Mouse (Mus musculus): ENCODE measurements at regions not wholly inside any gene's neighbourhood (a gene's known extent, or its start where the extent isn't known, plus 50 kb on each side); places are given as distances from the start of the nearest gene placed in this dataset.

- no peak overlapping the region for H3K9ac ChIP-seq (replicated peaks; ENCODE audit: low read depth)
- no peak overlapping the region for H3K27ac ChIP-seq (ENCODE audit: low read length)
- DNase-seq (ENCODE audit: low spot score) (no peak), ATAC-seq (no peak)
- H3K4me1 ChIP-seq (ENCODE audit: insufficient read depth, low read depth, low read length): no peaks in the 10 kb centered on the region
- H3K4me2 ChIP-seq (replicated peaks; ENCODE audit: low read depth, low read length): no peak overlapping the region
- no peaks in the 10 kb centered on the region for H3K27me3 ChIP-seq (replicated peaks; ENCODE audit: insufficient read depth, low read length)
- 84% methylated on average over 7 of the region's 7 CpGs for WGBS
- no peak overlapping the region for H3K4me3 ChIP-seq (ENCODE audit: low read depth, low read length)
- H3K9me3 ChIP-seq (ENCODE audit: low read length): no peaks in the 10 kb centered on the region
- TF ChIP-seq EP300 (IDR thresholded peaks at IDR 0.05): no peak
- no peak for TF ChIP-seq CTCF (IDR thresholded peaks at IDR 0.05)
- H3K36me3 ChIP-seq (ENCODE audit: insufficient read depth, low read length): no peaks in the 10 kb centered on the region
Measured at GRCm38 (mm10) chr12:13030333-13030732, 88.6 kb upstream of the Mycn start.

GRCm38 (mm10) chr12:13028086-13028485 is 86.4 kb upstream of the Mycn start:
- H3K27ac ChIP-seq (ENCODE audit: low read length): no peak overlapping the region
- H3K4me3 ChIP-seq (ENCODE audit: low read depth, low read length): no peak overlapping the region
- H3K4me2 ChIP-seq (replicated peaks; ENCODE audit: low read depth, low read length): no peak overlapping the region
- no peak overlapping the region for H3K9ac ChIP-seq (replicated peaks; ENCODE audit: low read depth)
- TF ChIP-seq CTCF (IDR thresholded peaks at IDR 0.05): no peak
- TF ChIP-seq EP300 (IDR thresholded peaks at IDR 0.05): no peak
- WGBS: 28% methylated on average over 3 of the region's 3 CpGs
- H3K27me3 ChIP-seq (replicated peaks; ENCODE audit: insufficient read depth, low read length): no peaks in the 10 kb centered on the region
- H3K36me3 ChIP-seq (ENCODE audit: insufficient read depth, low read length): no peaks in the 10 kb centered on the region
- ATAC-seq: no peak
- no peaks in the 10 kb centered on the region for H3K4me1 ChIP-seq (ENCODE audit: insufficient read depth, low read depth, low read length)
- DNase-seq (ENCODE audit: low spot score): no peak
- no peaks in the 10 kb centered on the region for H3K9me3 ChIP-seq (ENCODE audit: low read length)

GRCm38 (mm10) chr12:13026041-13026580 is 84.4 kb upstream of the Mycn start:
- H3K4me3 ChIP-seq (ENCODE audit: low read depth, low read length): no peak overlapping the region
- no peaks in the 10 kb centered on the region for H3K4me1 ChIP-seq (ENCODE audit: insufficient read depth, low read depth, low read length)
- H3K9me3 ChIP-seq (ENCODE audit: low read length): no peaks in the 10 kb centered on the region
- DNase-seq (ENCODE audit: low spot score) (peak; percentile 49), ATAC-seq (peak; percentile 71)
- no peak overlapping the region for H3K4me2 ChIP-seq (replicated peaks; ENCODE audit: low read depth, low read length)
- WGBS: 38% methylated on average over 7 of the region's 7 CpGs
- TF ChIP-seq CTCF (IDR thresholded peaks at IDR 0.05): no peak
- TF ChIP-seq EP300 (IDR thresholded peaks at IDR 0.05): no peak
- H3K27ac ChIP-seq (ENCODE audit: low read length): no peak overlapping the region
- H3K27me3 ChIP-seq (replicated peaks; ENCODE audit: insufficient read depth, low read length): no peaks in the 10 kb centered on the region
- H3K36me3 ChIP-seq (ENCODE audit: insufficient read depth, low read length): no peaks in the 10 kb centered on the region
- no peak overlapping the region for H3K9ac ChIP-seq (replicated peaks; ENCODE audit: low read depth)

- H3K36me3 ChIP-seq (ENCODE audit: insufficient read depth, low read length): no peaks in the 10 kb centered on the region
- no peaks in the 10 kb centered on the region for H3K9me3 ChIP-seq (ENCODE audit: low read length)
- ATAC-seq (no peak), DNase-seq (ENCODE audit: low spot score) (no peak)
- WGBS: 78% methylated on average over 8 of the region's 8 CpGs
- no peaks in the 10 kb centered on the region for H3K27me3 ChIP-seq (replicated peaks; ENCODE audit: insufficient read depth, low read length)
- no peak overlapping the region for H3K4me3 ChIP-seq (ENCODE audit: low read depth, low read length)
- no peak overlapping the region for H3K9ac ChIP-seq (replicated peaks; ENCODE audit: low read depth)
- no peak for TF ChIP-seq CTCF (IDR thresholded peaks at IDR 0.05)
- TF ChIP-seq EP300 (IDR thresholded peaks at IDR 0.05): no peak
- H3K4me2 ChIP-seq (replicated peaks; ENCODE audit: low read depth, low read length): no peak overlapping the region
- no peaks in the 10 kb centered on the region for H3K4me1 ChIP-seq (ENCODE audit: insufficient read depth, low read depth, low read length)
- H3K27ac ChIP-seq (ENCODE audit: low read length): no peak overlapping the region
Measured at GRCm38 (mm10) chr12:13024215-13024841, 82.6 kb upstream of the Mycn start.

GRCm38 (mm10) chr12:13011023-13011761 is 69.5 kb upstream of the Mycn start:
- H3K27ac ChIP-seq (ENCODE audit: low read length): no peak overlapping the region
- H3K27me3 ChIP-seq (replicated peaks; ENCODE audit: insufficient read depth, low read length): no peaks in the 10 kb centered on the region
- H3K9me3 ChIP-seq (ENCODE audit: low read length): no peaks in the 10 kb centered on the region
- ATAC-seq (no peak), DNase-seq (ENCODE audit: low spot score) (no peak)
- TF ChIP-seq CTCF (IDR thresholded peaks at IDR 0.05) (no peak), EP300 (IDR thresholded peaks at IDR 0.05) (no peak)
- no peak overlapping the region for H3K9ac ChIP-seq (replicated peaks; ENCODE audit: low read depth)
- H3K36me3 ChIP-seq (ENCODE audit: insufficient read depth, low read length): no peaks in the 10 kb centered on the region
- no peak overlapping the region for H3K4me3 ChIP-seq (ENCODE audit: low read depth, low read length)
- 72% methylated on average over 9 of the region's 9 CpGs for WGBS
- H3K4me1 ChIP-seq (ENCODE audit: insufficient read depth, low read depth, low read length): no peaks in the 10 kb centered on the region
- no peak overlapping the region for H3K4me2 ChIP-seq (replicated peaks; ENCODE audit: low read depth, low read length)

- Histone ChIP-seq H3K9ac (replicated peaks; ENCODE audit: low read depth) (no peak overlapping the region), H3K4me2 (replicated peaks; ENCODE audit: low read depth, low read length) (no peak overlapping the region), H3K9me3 (ENCODE audit: low read length) (no peaks in the 10 kb centered on the region), H3K27me3 (replicated peaks; ENCODE audit: insufficient read depth, low read length) (no peaks in the 10 kb centered on the region), H3K4me1 (ENCODE audit: insufficient read depth, low read depth, low read length) (no peaks in the 10 kb centered on the region), H3K4me3 (ENCODE audit: low read depth, low read length) (no peak overlapping the region), H3K27ac (ENCODE audit: low read length) (no peak overlapping the region), H3K36me3 (ENCODE audit: insufficient read depth, low read length) (no peaks in the 10 kb centered on the region)
- WGBS: 84% methylated on average over 3 of the region's 3 CpGs
- DNase-seq (ENCODE audit: low spot score) (no peak), ATAC-seq (no peak)
- TF ChIP-seq EP300 (IDR thresholded peaks at IDR 0.05): no peak
Measured at GRCm38 (mm10) chr12:13010405-13010804, 68.7 kb upstream of the Mycn start.

Data from lung, postnatal 0 days (tissue).